Mouse (Mus musculus): ENCODE results near the gene Pbsn. TPM values are rescaled to one million over a fixed set of nuclear protein-coding genes. Genes with fewer than 3 reads are reported as not detected.

Pbsn gene
- polyA plus RNA-seq (2012; rRNA removed), result not detected in 2 replicates

DNA sequence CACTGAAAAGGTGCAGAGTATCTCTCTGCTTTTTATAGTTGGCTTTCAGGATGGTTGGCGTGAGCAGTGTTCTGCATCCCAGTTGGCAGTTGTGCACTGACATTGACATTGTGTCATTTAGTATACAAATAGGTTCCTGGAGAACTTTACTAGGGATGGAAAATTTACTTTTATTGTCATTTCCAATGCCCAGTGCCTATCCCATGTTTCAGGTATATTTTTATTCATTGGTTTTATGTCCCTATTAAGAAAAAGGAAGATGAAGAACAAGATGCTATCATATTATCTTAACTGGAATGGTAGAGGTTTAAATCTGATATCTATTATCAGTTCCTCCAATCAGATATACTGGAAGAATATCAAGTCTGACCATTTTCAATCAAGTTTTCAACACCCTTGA is at the start of gene Pbsn:
Gene Pbsn (minus strand): TSS at position 101 of the 400 bp plus-strand sequence.

DNA sequence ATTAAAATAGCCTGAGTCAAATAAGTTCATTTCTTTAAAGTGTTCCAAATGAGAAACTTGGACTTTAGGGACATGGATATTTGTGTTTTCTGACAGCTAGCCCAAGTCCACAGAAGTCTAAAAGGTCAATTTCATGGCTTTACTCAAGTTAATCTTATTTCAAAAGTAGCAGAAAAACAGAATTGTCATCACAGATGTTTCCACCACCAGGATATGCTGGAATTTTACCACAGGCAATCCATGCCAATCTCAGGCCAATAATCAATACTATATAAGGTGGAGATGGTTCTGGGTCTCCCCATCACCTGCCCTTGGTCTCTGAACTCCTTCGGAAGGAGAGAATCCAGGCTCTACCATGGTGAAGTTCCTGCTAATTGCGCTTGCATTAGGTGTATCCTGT is 11.0 kb upstream of the Pbsn start, which contains the start of gene Gm14744:
Gene Gm14744 (plus strand): TSS at position 301 of the 400 bp plus-strand sequence.

DNA sequence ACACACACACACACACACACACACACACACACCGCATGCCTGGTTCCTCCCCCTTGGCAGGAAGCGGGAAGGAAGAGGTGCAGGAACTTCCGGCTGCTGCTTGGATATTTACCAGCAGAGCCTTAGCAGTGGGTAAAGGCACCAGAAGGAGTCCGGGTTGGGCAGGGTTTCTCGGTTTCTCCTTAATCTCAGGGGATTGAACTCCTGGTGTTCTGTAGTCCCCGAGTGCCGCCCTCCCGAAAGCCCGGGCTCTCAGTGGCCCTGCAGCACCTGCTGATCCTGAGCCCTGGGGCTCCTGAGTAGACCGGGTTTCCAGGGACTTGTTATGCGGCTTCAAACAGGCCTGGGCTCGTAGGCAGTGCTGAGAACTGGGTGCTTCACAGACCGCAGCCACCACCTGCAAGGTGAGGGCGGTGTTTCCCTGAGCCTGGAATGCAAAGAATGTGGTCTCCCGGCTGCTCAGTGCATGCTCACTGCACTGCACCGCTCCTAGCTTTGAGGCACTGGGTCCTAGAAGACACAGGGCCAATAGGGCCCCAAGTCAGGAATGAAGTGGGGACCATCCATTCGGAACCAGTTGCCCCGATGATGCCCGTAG is 57.1 kb downstream of the Pbsn start, which contains the start of gene Prkx:
Gene Prkx (minus strand): TSS at position 41 of the 598 bp plus-strand sequence.

Other genes with a start within 250 kb of the Pbsn start
- 20.5 and 20.7 TPM in 2 replicates for gene Prkx, start 57.3 kb downstream of the Pbsn start, polyA plus RNA-seq (2012; rRNA removed)
- not detected in 2 replicates for gene Gm14744, start 11.1 kb upstream of the Pbsn start, polyA plus RNA-seq (2012; rRNA removed)
- gene 5430402E10Rik, start 71.4 kb upstream of the Pbsn start, polyA plus RNA-seq (2012; rRNA removed), result not detected in 2 replicates
- gene Obp1a, start 237.8 kb upstream of the Pbsn start, polyA plus RNA-seq (2012; rRNA removed), result not detected in 2 replicates

Measured in central nervous system, embryonic 18 days (tissue).